8 mouse cellular contexts compared by ENCODE assay signal in the genomic region with DNA sequence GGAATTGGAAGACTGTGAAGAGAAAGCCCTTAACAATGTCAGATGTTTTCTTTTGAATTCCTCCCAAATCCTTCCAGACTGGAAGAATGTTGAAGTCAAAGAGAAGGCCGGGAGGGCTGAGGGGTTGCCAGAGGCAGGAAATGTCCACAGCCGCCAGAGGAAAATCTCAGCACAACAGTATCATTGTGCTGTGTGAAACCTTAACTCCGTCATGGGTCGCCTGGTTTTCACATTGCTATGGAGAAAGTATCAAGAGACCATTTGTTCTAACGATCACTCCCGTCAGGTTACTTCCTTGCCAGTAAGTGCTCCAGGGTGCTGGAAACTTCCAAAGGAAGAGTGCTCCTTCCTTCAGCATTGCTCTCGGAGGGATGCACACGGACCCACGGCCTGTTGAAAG.
DNase-seq lines count a peak whose midpoint lies in the region; ATAC-seq lines count a peak whose summit lies in the region.

No protein-coding gene starts in this region.

- DNase-seq in lung, postnatal 4 days = no peak
- peak; percentile 18 to 20 for DNase-seq in kidney, postnatal 36 days
- DNase-seq in liver = no peak
- no peak for DNase-seq in left cerebral cortex, adult 11 months (ENCODE audit: low spot score)
- DNase-seq in frontal cortex, postnatal 25 days (ENCODE audit: low spot score in 2 of 2) = no peak

- no peak overlapping the region for H3K4me2 ChIP-seq in lung, embryonic 15.5 days
- H3K4me2 ChIP-seq in heart, embryonic 12.5 days = no peak overlapping the region; the same call in 1 of the 2 replicates
- 0 out of 2 replicates have a peak overlapping the region, but pooled peaks have one; percentile 12 for H3K4me2 ChIP-seq in stomach, embryonic 16.5 days (ENCODE audit: low read depth, low read length)

- H3K9me3 ChIP-seq in lung, embryonic 15.5 days = no peaks in the 10 kb centered on the region
- no peaks in the 10 kb centered on the region for H3K9me3 ChIP-seq in heart, embryonic 12.5 days (replicated peaks)
- H3K9me3 ChIP-seq in stomach, embryonic 16.5 days (replicated peaks; ENCODE audit: control insufficient read depth, low read length) = no peaks in the 10 kb centered on the region

- H3K9ac ChIP-seq in lung, embryonic 15.5 days = no peak overlapping the region
- no peak overlapping the region for H3K9ac ChIP-seq in heart, embryonic 12.5 days
- no peak overlapping the region for H3K9ac ChIP-seq in stomach, embryonic 16.5 days (ENCODE audit: low read length)

- H3K27ac ChIP-seq in lung, embryonic 15.5 days = peak overlapping the region; percentile 59; the same call in 1 of the 2 replicates
- 0 out of 2 replicates have a peak overlapping the region, but pooled peaks have one; percentile 17 for H3K27ac ChIP-seq in heart, embryonic 12.5 days (ENCODE audit: poor library complexity, severe bottlenecking)
- H3K27ac ChIP-seq in stomach, embryonic 16.5 days (ENCODE audit: low read length) = no peak overlapping the region

- no peak overlapping the region for H3K4me3 ChIP-seq in lung, embryonic 15.5 days
- no peak overlapping the region for H3K4me3 ChIP-seq in heart, embryonic 12.5 days
- H3K4me3 ChIP-seq in stomach, embryonic 16.5 days (replicated peaks; ENCODE audit: low read length) = no peak overlapping the region

- no peaks in the 10 kb centered on the region for H3K36me3 ChIP-seq in lung, embryonic 15.5 days
- H3K36me3 ChIP-seq in heart, embryonic 12.5 days = no peaks in the 10 kb centered on the region
- H3K36me3 ChIP-seq in stomach, embryonic 16.5 days (ENCODE audit: control insufficient read depth, insufficient read depth, low read length) = no peaks in the 10 kb centered on the region

- 25% methylated on average over 9 of the region's 9 CpGs for whole genome bisulfite sequencing in lung, embryonic 15.5 days
- WGBS in heart, embryonic 12.5 days = 35% methylated on average over 9 of the region's 9 CpGs
- WGBS in stomach, embryonic 16.5 days = 24% methylated on average over 9 of the region's 9 CpGs

- no peak for ATAC-seq in lung, embryonic 15.5 days (ENCODE audit: borderline replicate concordance, extremely low read depth, low FRiP score, low TSS enrichment)
- ATAC-seq in heart, embryonic 12.5 days (ENCODE audit: insufficient number of reproducible peaks, low FRiP score) = no peak
- no peak for ATAC-seq in stomach, embryonic 16.5 days (ENCODE audit: insufficient read depth, low FRiP score)

- H3K4me1 ChIP-seq in lung, embryonic 15.5 days = peaks cover 10% of the 10 kb centered on the region; the same call in 1 of the 2 replicates
- H3K4me1 ChIP-seq in heart, embryonic 12.5 days (replicated peaks) = 0 out of 2 replicates have a peak, but pooled peaks cover 2% of the 10 kb centered on the region
- peaks cover 4% of the 10 kb centered on the region for H3K4me1 ChIP-seq in stomach, embryonic 16.5 days (ENCODE audit: control insufficient read depth, insufficient read depth, low read length)

- H3K27me3 ChIP-seq in lung, embryonic 15.5 days = no peaks in the 10 kb centered on the region
- no peaks in the 10 kb centered on the region for H3K27me3 ChIP-seq in heart, embryonic 12.5 days (replicated peaks)
- no peaks in the 10 kb centered on the region for H3K27me3 ChIP-seq in stomach, embryonic 16.5 days (ENCODE audit: control insufficient read depth, insufficient read depth, low read length)

Comparison
In these comparisons a context has a peak if more than half of its experiments do, and no peak if none do; other contexts are left out.
1. DNase-seq: peak in kidney, postnatal 36 days (2 of 2); none in lung, postnatal 4 days (0 of 2), liver (single experiment), left cerebral cortex, adult 11 months (single experiment) and frontal cortex, postnatal 25 days (0 of 2).